Mouse (Mus musculus) CD4-positive helper T cell, adult 2 months (primary cell): ENCODE measurements at regions not wholly inside any gene's neighbourhood (a gene's known extent, or its start where the extent isn't known, plus 50 kb on each side); places are given as distances from the start of the nearest gene placed in this dataset.

Experiments used
- DNase-seq: peaks from one replicate; pipeline ENCODE4 v3.0.0-alpha.2; 2012; ENCODE audit warnings: low read depth, missing footprints, low spot score

- no peak for DNase-seq
These were observed 100.8 kb upstream of the Mgme1 start for GRCm38 (mm10) chr2:144169576-144170178.

- no peak for DNase-seq
These were observed 98.2 kb upstream of the Mgme1 start for GRCm38 (mm10) chr2:144172100-144172770.

- DNase-seq: no peak
These were observed 96.9 kb upstream of the Mgme1 start for GRCm38 (mm10) chr2:144173358-144174106.

GRCm38 (mm10) chr2:144174366-144175035, 96.0 kb upstream of the Mgme1 start:
- no peak for DNase-seq

GRCm38 (mm10) chr2:144176508-144177170, 93.8 kb upstream of the Mgme1 start:
- no peak for DNase-seq

GRCm38 (mm10) chr2:144177268-144177667, 93.2 kb upstream of the Mgme1 start:
- DNase-seq: no peak

GRCm38 (mm10) chr2:144177920-144178319, 92.5 kb upstream of the Mgme1 start:
- no peak for DNase-seq

- DNase-seq: no peak
These were observed 88.4 kb upstream of the Mgme1 start for GRCm38 (mm10) chr2:144182108-144182507.

- no peak for DNase-seq
These were observed 87.9 kb upstream of the Mgme1 start for GRCm38 (mm10) chr2:144182542-144182941.

- no peak for DNase-seq
These were observed 87.0 kb upstream of the Mgme1 start for GRCm38 (mm10) chr2:144183371-144183944.

- no peak for DNase-seq
These were observed 85.3 kb upstream of the Mgme1 start for GRCm38 (mm10) chr2:144185175-144185574.

- DNase-seq: no peak
These were observed 84.0 kb upstream of the Mgme1 start for GRCm38 (mm10) chr2:144186426-144186825.

GRCm38 (mm10) chr2:144188076-144188475, 82.4 kb upstream of the Mgme1 start:
- no peak for DNase-seq

- no peak for DNase-seq
These were observed 82.0 kb upstream of the Mgme1 start for GRCm38 (mm10) chr2:144188485-144188884.

GRCm38 (mm10) chr2:144189756-144190155, 80.7 kb upstream of the Mgme1 start:
- no peak for DNase-seq

- DNase-seq: no peak
These were observed 79.4 kb upstream of the Mgme1 start for GRCm38 (mm10) chr2:144191018-144191417.

GRCm38 (mm10) chr2:144191707-144192106, 78.8 kb upstream of the Mgme1 start:
- no peak for DNase-seq

GRCm38 (mm10) chr2:144192428-144192827, 78.0 kb upstream of the Mgme1 start:
- DNase-seq: no peak

GRCm38 (mm10) chr2:144195851-144196250, 74.6 kb upstream of the Mgme1 start:
- no peak for DNase-seq

GRCm38 (mm10) chr2:144197139-144197538, 73.3 kb upstream of the Mgme1 start:
- DNase-seq: peak; percentile 7

GRCm38 (mm10) chr2:144198326-144199051, 72.0 kb upstream of the Mgme1 start:
- peak; percentile 29 for DNase-seq
